Mouse (Mus musculus): ENCODE measurements around the gene Upk1b. TPM values are rescaled to one million over a fixed set of nuclear protein-coding genes. Genes with fewer than 3 reads are reported as not detected.

Upk1b gene
- total and polyA plus RNA-seq, 3 experiments = not detected

GRCm38 (mm10) chr16:38766671-38767070 is 33.5 kb downstream of the Upk1b start:
- no peaks in the 10 kb centered on the region for H3K9me3 ChIP-seq (replicated peaks; ENCODE audit: low read length)
- no peak overlapping the region for H3K4me3 ChIP-seq (replicated peaks in 1 of 3; ENCODE audit: low read depth in 2 of 3, low read length in 2 of 3, poor library complexity in 1 of 3)
- no peaks in the 10 kb centered on the region for H3K36me3 ChIP-seq (replicated peaks in 1 of 2; ENCODE audit: control insufficient read depth in 1 of 2, insufficient read depth in 1 of 2, low read length in 1 of 2)
- no peak for DNase-seq (ENCODE audit: extremely low read depth)
- no peak overlapping the region for H3K4me2 ChIP-seq (ENCODE audit: insufficient read depth, low read depth, poor library complexity, severe bottlenecking)
- H3K27me3 ChIP-seq (replicated peaks) = no peaks in the 10 kb centered on the region
- no peak overlapping the region for H3K27ac ChIP-seq (ENCODE audit: insufficient read depth, low read depth)
- no peak for TF ChIP-seq TBP (conservative IDR thresholded peaks at IDR 0.05; ENCODE audit: low read depth, low read length)
- no peak for TF ChIP-seq JUND (conservative IDR thresholded peaks at IDR 0.05; ENCODE audit: low read depth, low read length)
- TF ChIP-seq MXI1 (IDR thresholded peaks at IDR 0.05; ENCODE audit: low read depth, low read length) = no peak
- no peak for TF ChIP-seq RAD21 (IDR thresholded peaks at IDR 0.05; ENCODE audit: low read depth, low read length)
- TF ChIP-seq MEF2A (IDR thresholded peaks at IDR 0.05; ENCODE audit: borderline replicate concordance, low read depth, low read length) = no peak
- H3K79me2 ChIP-seq (replicated peaks; ENCODE audit: control insufficient read depth, extremely low read depth, insufficient read depth, poor library complexity, severe bottlenecking) = no peaks in the 10 kb centered on the region
- H3K9ac ChIP-seq (ENCODE audit: insufficient read depth, low read depth) = no peak overlapping the region
- in situ Hi-C loops (cut with MboI; ENCODE audit: low pct_ligation_motif_present, low pct_unique_long_range_greater_than_20kb, low sequenced_read_pairs) (no loop called here), dilution Hi-C loops (cut with MboI; ENCODE audit: extremely low pct_ligation_motif_present, extremely low pct_unique_long_range_greater_than_20kb, low sequenced_read_pairs) (no loop called here)
- H3K4me1 ChIP-seq (ENCODE audit: control insufficient read depth in 1 of 2, insufficient read depth in 2 of 2) = 0 out of 4 replicates have a peak, but pooled peaks cover 0 to 7% of the 10 kb centered on the region in 2 experiments

GRCm38 (mm10) chr16:38763508-38763907 is 36.6 kb downstream of the Upk1b start:
- H3K27ac ChIP-seq (ENCODE audit: insufficient read depth, low read depth) = no peak overlapping the region
- in situ Hi-C loops (cut with MboI; ENCODE audit: low pct_ligation_motif_present, low pct_unique_long_range_greater_than_20kb, low sequenced_read_pairs) (no loop called here), dilution Hi-C loops (cut with MboI; ENCODE audit: extremely low pct_ligation_motif_present, extremely low pct_unique_long_range_greater_than_20kb, low sequenced_read_pairs) (no loop called here)
- H3K9me3 ChIP-seq (replicated peaks; ENCODE audit: low read length) = no peaks in the 10 kb centered on the region
- H3K4me3 ChIP-seq (replicated peaks in 1 of 3; ENCODE audit: low read depth in 2 of 3, low read length in 2 of 3, poor library complexity in 1 of 3) = no peak overlapping the region
- no peak overlapping the region for H3K4me2 ChIP-seq (ENCODE audit: insufficient read depth, low read depth, poor library complexity, severe bottlenecking)
- no peak for DNase-seq (ENCODE audit: extremely low read depth)
- TF ChIP-seq JUND (conservative IDR thresholded peaks at IDR 0.05; ENCODE audit: low read depth, low read length) = no peak
- no peak for TF ChIP-seq ZKSCAN1 (IDR thresholded peaks at IDR 0.05; ENCODE audit: borderline replicate concordance, low read depth, low read length)
- TF ChIP-seq USF1 (IDR thresholded peaks at IDR 0.05; ENCODE audit: low read depth, low read length) = no peak
- no peak for TF ChIP-seq ZNF384 (IDR thresholded peaks at IDR 0.05; ENCODE audit: low read depth, low read length)
- no peak for TF ChIP-seq MAFK (IDR thresholded peaks at IDR 0.05; ENCODE audit: insufficient replicate concordance, low read length)
- no peak for TF ChIP-seq MAX (IDR thresholded peaks at IDR 0.05; ENCODE audit: low read length)
- H3K27me3 ChIP-seq (replicated peaks) = no peaks in the 10 kb centered on the region
- no peak overlapping the region for H3K9ac ChIP-seq (ENCODE audit: insufficient read depth, low read depth)
- peaks cover 5 to 20% of the 10 kb centered on the region in 2 experiments for H3K4me1 ChIP-seq (ENCODE audit: control insufficient read depth in 1 of 2, insufficient read depth in 2 of 2)
- H3K79me2 ChIP-seq (replicated peaks; ENCODE audit: control insufficient read depth, extremely low read depth, insufficient read depth, poor library complexity, severe bottlenecking) = no peaks in the 10 kb centered on the region
- no peaks in the 10 kb centered on the region for H3K36me3 ChIP-seq (replicated peaks in 1 of 2; ENCODE audit: control insufficient read depth in 1 of 2, insufficient read depth in 1 of 2, low read length in 1 of 2)

GRCm38 (mm10) chr16:38762401-38762800 is 37.7 kb downstream of the Upk1b start:
- DNase-seq (ENCODE audit: extremely low read depth) = no peak
- no peaks in the 10 kb centered on the region for H3K79me2 ChIP-seq (replicated peaks; ENCODE audit: control insufficient read depth, extremely low read depth, insufficient read depth, poor library complexity, severe bottlenecking)
- H3K9me3 ChIP-seq (replicated peaks; ENCODE audit: low read length) = no peaks in the 10 kb centered on the region
- dilution Hi-C loops (cut with MboI; ENCODE audit: extremely low pct_ligation_motif_present, extremely low pct_unique_long_range_greater_than_20kb, low sequenced_read_pairs) = no loop called here
- peaks cover 5 to 21% of the 10 kb centered on the region in 2 experiments for H3K4me1 ChIP-seq (ENCODE audit: control insufficient read depth in 1 of 2, insufficient read depth in 2 of 2)
- no peaks in the 10 kb centered on the region for H3K27me3 ChIP-seq (replicated peaks)
- H3K9ac ChIP-seq (ENCODE audit: insufficient read depth, low read depth) = no peak overlapping the region
- H3K4me3 ChIP-seq (replicated peaks in 1 of 3; ENCODE audit: low read depth in 2 of 3, low read length in 2 of 3, poor library complexity in 1 of 3) = no peak overlapping the region
- in situ Hi-C loops (cut with MboI; ENCODE audit: low pct_ligation_motif_present, low pct_unique_long_range_greater_than_20kb, low sequenced_read_pairs) = no loop called here
- no peak overlapping the region for H3K4me2 ChIP-seq (ENCODE audit: insufficient read depth, low read depth, poor library complexity, severe bottlenecking)
- TF ChIP-seq ZC3H11A (IDR thresholded peaks at IDR 0.05; ENCODE audit: low read depth, low read length) = no peak
- no peak for TF ChIP-seq SIN3A (IDR thresholded peaks at IDR 0.05; ENCODE audit: low read length)
- no peak for TF ChIP-seq CHD2 (IDR thresholded peaks at IDR 0.05; ENCODE audit: low read length)
- TF ChIP-seq MXI1 (IDR thresholded peaks at IDR 0.05; ENCODE audit: low read depth, low read length) = no peak
- TF ChIP-seq ETS1 (conservative IDR thresholded peaks at IDR 0.05; ENCODE audit: low read depth, low read length) = no peak
- TF ChIP-seq NRF1 (IDR thresholded peaks at IDR 0.05; ENCODE audit: low read depth, low read length) = no peak
- TF ChIP-seq ZMIZ1 (IDR thresholded peaks at IDR 0.05; ENCODE audit: low read depth, low read length) = no peak
- no peak for TF ChIP-seq MYC (IDR thresholded peaks at IDR 0.05; ENCODE audit: low read depth, low read length)
- H3K27ac ChIP-seq (ENCODE audit: insufficient read depth, low read depth) = no peak overlapping the region
- H3K36me3 ChIP-seq (replicated peaks in 1 of 2; ENCODE audit: control insufficient read depth in 1 of 2, insufficient read depth in 1 of 2, low read length in 1 of 2) = no peaks in the 10 kb centered on the region
